Mouse (Mus musculus) fat pad, adult 2 months (tissue): ENCODE data around the gene Gm17521.
"Not testable (repeated sequence)": the region's sequence is repeated elsewhere in the genome, so short reads cannot be mapped to it uniquely, and the experiment has no call there.

Source experiments
- DNase-seq: peaks from one replicate; pipeline ENCODE4 v3.0.0-alpha.2; 2011; ENCODE audit warnings: low read depth, low spot score; ENCODE audit errors: extremely low read depth

Gm17521 gene

GRCm38 (mm10) chrX:123029569-123029968 is at the start of gene Gm17521:
Gene Gm17521, minus strand, starts transcription at chrX:123029669.
- not testable (repeated sequence) for DNase-seq

GRCm38 (mm10) chrX:123043956-123044355 is 14.5 kb upstream of the Gm17521 start:
- DNase-seq, result no peak

- no peak for DNase-seq
These were observed 14.0 kb upstream of the Gm17521 start for GRCm38 (mm10) chrX:123043516-123043915.
